Mouse (Mus musculus): ENCODE measurements around the gene Gdap1l1. TPM values are rescaled to one million over a fixed set of nuclear protein-coding genes. Genes with fewer than 3 reads are reported as not detected.
"Not testable (repeated sequence)": the region's sequence is repeated elsewhere in the genome, so short reads cannot be mapped to it uniquely, and the experiment has no call there.

Gdap1l1 gene
- total RNA-seq, 1 experiment from 2014 or later, result 3.7 TPM

- no peak for DNase-seq
Measured at GRCm38 (mm10) chr2:163424597-163424996, 13.7 kb upstream of the Gdap1l1 start, which contains the start of gene Oser1. Gene Oser1, minus strand, starts transcription at chr2:163424697.

GRCm38 (mm10) chr2:163428346-163429011 is 9.8 kb upstream of the Gdap1l1 start:
- DNase-seq, result no peak

- DNase-seq, result no peak
Measured at GRCm38 (mm10) chr2:163431289-163431688, 7.0 kb upstream of the Gdap1l1 start.

DNA sequence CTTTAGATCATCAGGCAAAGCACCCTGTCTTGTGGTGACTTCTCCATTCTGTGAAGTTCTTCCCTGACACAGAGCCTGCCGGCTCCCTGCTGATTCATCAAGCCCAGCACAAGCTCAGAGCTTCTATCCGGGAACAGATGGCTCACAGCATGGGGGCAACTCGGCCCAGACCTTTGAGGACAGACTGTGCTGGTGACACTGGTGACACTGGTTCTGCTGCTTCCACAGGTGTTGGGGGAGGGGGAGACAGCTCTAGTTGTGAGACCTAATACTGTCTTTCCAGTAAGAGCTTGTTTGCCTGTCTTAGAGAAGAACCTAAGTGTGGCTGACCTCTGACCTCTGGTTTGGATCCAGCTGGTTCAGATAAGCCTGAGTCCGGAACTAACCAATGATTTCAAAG is 4.3 kb upstream of the Gdap1l1 start:
- no peak for DNase-seq

- DNase-seq, result no peak
Measured at GRCm38 (mm10) chr2:163437800-163438199, 476 bp upstream of the Gdap1l1 start.

GRCm38 (mm10) chr2:163438619-163439451 is 559 bp downstream of the Gdap1l1 start:
- DNase-seq, result peak; percentile 68

DNA sequence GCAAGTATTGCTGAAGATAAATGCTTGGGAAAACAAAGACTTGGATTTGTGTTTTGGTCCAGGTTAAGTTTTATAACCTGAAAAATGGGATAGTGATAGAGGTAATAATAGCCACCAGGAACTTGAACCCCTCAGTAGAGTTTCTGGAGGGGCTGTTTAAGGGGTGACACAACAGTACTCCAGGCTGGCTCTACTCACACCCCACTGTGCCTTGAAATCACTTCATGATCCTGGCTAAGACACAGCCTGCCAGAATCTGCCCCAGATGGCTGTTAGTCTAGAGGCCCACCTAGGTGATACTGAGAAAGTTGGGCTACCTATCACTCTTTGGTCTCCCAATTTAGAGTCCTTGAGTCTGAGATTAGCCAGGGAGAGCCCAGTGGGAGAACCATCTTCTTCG is 1.2 kb downstream of the Gdap1l1 start:
- no peak for DNase-seq

- DNase-seq, result no peak
Measured at GRCm38 (mm10) chr2:163443543-163443942, 5.3 kb downstream of the Gdap1l1 start.

- DNase-seq, result no peak
Measured at GRCm38 (mm10) chr2:163444017-163444416, 5.7 kb downstream of the Gdap1l1 start.

DNA sequence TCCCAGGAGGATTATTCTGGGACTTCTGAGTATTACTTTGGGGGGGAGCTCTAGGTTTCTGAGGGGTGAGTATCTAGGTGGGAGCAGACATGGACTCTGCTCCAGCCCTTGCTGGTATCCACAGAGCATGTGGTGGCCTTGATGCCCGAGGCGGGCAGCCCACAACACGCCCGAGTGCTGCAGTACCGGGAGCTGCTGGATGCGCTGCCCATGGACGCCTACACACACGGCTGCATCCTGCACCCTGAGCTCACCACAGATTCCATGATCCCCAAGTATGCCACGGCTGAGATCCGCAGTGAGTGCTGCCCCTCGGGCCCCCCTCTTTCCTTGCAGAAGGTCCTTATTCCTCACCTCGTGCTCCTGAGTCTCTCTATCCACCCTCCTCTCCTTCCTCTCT is 9.1 kb downstream of the Gdap1l1 start:
- no peak for DNase-seq

DNA sequence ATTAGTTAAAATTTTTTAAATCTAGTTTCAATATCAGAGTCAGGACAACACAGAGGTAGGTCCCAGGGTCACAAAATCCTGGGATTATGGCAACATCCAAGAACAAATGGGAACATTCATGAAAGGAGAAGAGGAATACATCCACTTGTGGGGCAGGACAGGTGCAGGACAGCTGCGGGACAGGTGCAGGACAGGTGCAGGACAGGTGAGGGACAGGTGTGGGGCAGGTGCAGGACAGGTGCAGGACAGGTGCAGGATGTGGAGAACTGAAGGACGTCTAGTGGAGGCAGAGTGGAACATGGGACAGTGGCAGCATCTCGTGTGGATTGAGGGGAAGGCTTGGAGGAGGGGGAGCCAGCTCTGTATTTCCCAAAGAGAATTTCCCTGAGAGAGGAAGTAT is 11.0 kb downstream of the Gdap1l1 start:
- DNase-seq, result no peak

GRCm38 (mm10) chr2:163450668-163451295 is 12.5 kb downstream of the Gdap1l1 start:
- DNase-seq, result no peak

GRCm38 (mm10) chr2:163452738-163453137 is 14.5 kb downstream of the Gdap1l1 start:
- DNase-seq, result no peak

- no peak for DNase-seq
Measured at GRCm38 (mm10) chr2:163453378-163453777, 15.1 kb downstream of the Gdap1l1 start.

GRCm38 (mm10) chr2:163458539-163459265 is 20.4 kb downstream of the Gdap1l1 start:
- peak; percentile 29 for DNase-seq

GRCm38 (mm10) chr2:163459380-163459779 is 21.1 kb downstream of the Gdap1l1 start:
- no peak for DNase-seq

DNA sequence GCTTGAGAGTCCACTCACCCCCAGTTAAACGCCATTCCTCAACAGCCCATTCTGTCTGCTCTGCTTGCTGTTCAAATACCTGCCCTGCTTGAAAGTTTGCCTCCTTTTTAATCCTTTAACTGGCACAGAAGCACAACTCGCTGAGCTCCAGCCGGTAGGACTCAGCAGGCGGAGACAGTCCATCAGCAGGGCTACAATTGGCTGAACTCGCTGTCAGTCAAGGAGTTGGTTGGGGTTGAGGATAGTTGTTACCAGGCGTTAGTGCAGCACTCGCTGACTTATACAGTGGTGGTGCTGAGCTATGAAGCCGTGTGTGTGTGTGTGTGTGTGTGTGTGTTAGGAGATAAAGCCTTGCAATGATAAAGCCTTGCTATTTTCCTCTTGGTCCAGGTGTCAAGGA is 22.3 kb downstream of the Gdap1l1 start:
- no peak for DNase-seq

GRCm38 (mm10) chr2:163461307-163461706 is 23.0 kb downstream of the Gdap1l1 start:
- not testable (repeated sequence) for DNase-seq

GRCm38 (mm10) chr2:163462386-163462785 is 24.1 kb downstream of the Gdap1l1 start:
- no peak for DNase-seq

- no peak for DNase-seq
Measured at GRCm38 (mm10) chr2:163462801-163463200, 24.5 kb downstream of the Gdap1l1 start.

DNA sequence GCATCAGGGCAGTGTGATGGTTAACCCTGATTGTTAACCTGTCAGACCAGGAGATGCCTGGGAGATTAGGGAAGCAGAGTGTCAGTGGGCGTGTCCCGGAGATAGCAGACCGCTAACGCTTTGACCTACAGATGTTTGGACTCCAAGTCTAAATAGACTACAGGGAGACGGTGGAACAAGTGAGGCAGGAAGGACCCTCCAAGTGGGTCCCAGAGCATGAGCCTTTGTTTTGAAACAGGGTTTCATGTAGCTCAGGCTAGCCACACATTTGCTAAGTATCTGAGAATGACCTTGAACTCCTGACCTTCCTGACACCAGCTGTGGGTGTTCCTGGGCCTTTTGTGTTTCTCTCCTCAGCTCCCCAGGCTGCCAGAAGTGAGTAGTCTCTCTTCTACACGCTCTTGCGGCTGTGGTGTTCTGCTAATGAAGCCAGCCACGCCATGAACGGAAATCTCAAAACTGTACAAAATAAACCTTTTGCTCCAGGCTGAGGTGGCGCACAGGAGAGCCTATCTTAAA is 25.0 kb downstream of the Gdap1l1 start:
- no peak for DNase-seq

DNA sequence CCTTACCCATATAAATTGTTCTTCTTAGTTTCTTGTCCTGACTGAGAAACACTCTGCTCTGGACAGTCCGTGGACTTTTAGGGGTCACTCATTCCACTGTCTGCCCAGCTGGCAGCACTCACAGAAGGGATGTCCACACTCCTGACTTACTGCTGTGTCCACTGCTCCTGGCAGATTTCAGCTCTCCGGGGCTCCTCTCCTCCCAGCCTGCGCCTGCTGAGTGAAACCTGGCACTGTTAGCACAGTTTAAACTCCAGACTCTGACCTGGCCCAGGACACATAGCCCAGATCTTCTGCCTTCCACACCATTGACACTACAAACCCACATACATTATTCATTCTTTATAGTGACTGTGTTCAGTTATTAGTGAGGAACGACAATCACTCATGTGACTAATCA is 25.7 kb downstream of the Gdap1l1 start:
- no peak for DNase-seq
